Mouse (Mus musculus) cerebellum, adult 2 months (tissue): ENCODE data around the gene Zbtb12.

Source experiments
- CTCF ChIP-seq: fragments of 200-500 bp; IDR thresholded peaks from 2 replicates; pipeline ENCODE4 v1.5.1; 2011; ENCODE audit warnings: low read depth, mild to moderate bottlenecking, control low read depth, low read length, moderate library complexity, borderline replicate concordance; ENCODE audit not compliant: insufficient read depth
- POLR2A ChIP-seq: fragments of 200-500 bp; IDR thresholded peaks from 2 replicates; pipeline ENCODE4 v1.6.1; 2011; ENCODE audit warnings: low read length, control low read depth, borderline replicate concordance; ENCODE audit not compliant: insufficient read depth

- TF ChIP-seq POLR2A (no peak), CTCF (no peak)
These were observed 16.4 kb downstream of the Zbtb12 start for GRCm38 (mm10) chr17:34895724-34896123.
